Mouse (Mus musculus) thymus, postnatal 0 days (tissue): ENCODE data around the gene Slc25a20. TPM values are rescaled to one million over a fixed set of nuclear protein-coding genes. Genes with fewer than 3 reads are reported as not detected.

Experiments
- microRNA-seq: library from miRNA; unstranded; fragments of <30 nt; microRNA quantifications from one replicate; pipeline ENCODE4, GENCODE M21; 2016; ENCODE audit warnings: borderline number of aligned reads
- polyA plus RNA-seq: library from polyadenylated mRNA; unstranded; fragments of >200 nt; fragmentation: Nextera tagmentation; extraction: Ambion mirVana; gene quantifications from 2 replicates; pipeline ENCODE4 v1.2.1, GENCODE M21; 2015

Gene Slc25a20
- polyA plus RNA-seq, 1 experiment from 2014 or later: 43.4 TPM

Small RNA genes lying within 50 kb of the gene (microRNA-seq; reads per million reads assigned to microRNA genes)
- gene Gm26298: not detected

Other genes starting within 250 kb of the Slc25a20 start
- gene Ccdc36, start 233.6 kb upstream of the Slc25a20 start, polyA plus RNA-seq: 0.15 and 0.20 TPM in 2 replicates
- gene BC048562, start 225.6 kb upstream of the Slc25a20 start, polyA plus RNA-seq: not detected in 2 replicates
- 51.0 and 54.2 TPM in 2 replicates for gene Ccdc71, start 201.6 kb upstream of the Slc25a20 start, polyA plus RNA-seq
- 9.5 and 11.2 TPM in 2 replicates for gene Klhdc8b, start 200.5 kb upstream of the Slc25a20 start, polyA plus RNA-seq
- 3.9 and 4.4 TPM in 2 replicates for gene Lamb2, start 182.4 kb upstream of the Slc25a20 start, polyA plus RNA-seq
- 52.3 and 57.7 TPM in 2 replicates for gene Usp19, start 171.5 kb upstream of the Slc25a20 start, polyA plus RNA-seq
- 113 and 119 TPM in 2 replicates for gene Qars, start 154.4 kb upstream of the Slc25a20 start, polyA plus RNA-seq
- 84.5 and 96.7 TPM in 2 replicates for gene Qrich1, start 145.3 kb upstream of the Slc25a20 start, polyA plus RNA-seq
- 161 and 172 TPM in 2 replicates for gene Impdh2, start 101.8 kb upstream of the Slc25a20 start, polyA plus RNA-seq
- gene Ndufaf3, start 94.7 kb upstream of the Slc25a20 start, polyA plus RNA-seq: 96.1 and 101 TPM in 2 replicates
- gene Dalrd3, start 92.2 kb upstream of the Slc25a20 start, polyA plus RNA-seq: 115 and 120 TPM in 2 replicates
- gene Wdr6, start 83.3 kb upstream of the Slc25a20 start, polyA plus RNA-seq: 44.3 and 47.0 TPM in 2 replicates
- gene P4htm, start 64.4 kb upstream of the Slc25a20 start, polyA plus RNA-seq: 3.5 and 3.7 TPM in 2 replicates
- 44.7 and 49.1 TPM in 2 replicates for gene Arih2, start 12.7 kb upstream of the Slc25a20 start, polyA plus RNA-seq
- gene Prkar2a, start 27.2 kb downstream of the Slc25a20 start, polyA plus RNA-seq: 5.8 and 7.7 TPM in 2 replicates
- 40.9 and 49.8 TPM in 2 replicates for gene Ip6k2, start 121.7 kb downstream of the Slc25a20 start, polyA plus RNA-seq
- 5.7 and 6.4 TPM in 2 replicates for gene Nckipsd, start 146.3 kb downstream of the Slc25a20 start, polyA plus RNA-seq
- 0.01 and 0.08 TPM in 2 replicates for gene Celsr3, start 164.2 kb downstream of the Slc25a20 start, polyA plus RNA-seq
- 7.5 and 8.5 TPM in 2 replicates for gene Slc26a6, start 191.2 kb downstream of the Slc25a20 start, polyA plus RNA-seq